ENCODE assay signal across 10 mouse cellular contexts in the genomic region with DNA sequence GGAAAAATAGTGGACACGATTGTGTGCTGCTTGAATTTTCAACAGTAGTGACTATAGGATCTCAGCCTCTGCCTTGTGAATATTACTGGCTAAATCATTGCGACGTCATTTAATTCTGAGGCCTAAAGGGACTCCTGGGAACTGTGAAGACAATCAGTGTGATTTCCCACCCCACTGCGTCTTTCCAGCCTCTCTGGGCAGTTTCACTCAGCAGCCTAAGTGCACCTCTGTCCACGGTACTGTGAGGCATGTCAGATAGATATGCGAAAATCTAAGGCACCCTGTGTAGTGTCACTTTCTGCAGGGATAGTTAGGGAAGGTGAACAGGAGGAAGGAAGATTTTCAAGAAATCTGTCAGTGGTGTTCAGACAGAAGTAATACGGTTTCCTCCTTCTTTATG. TPM values are rescaled to one million over a fixed set of nuclear protein-coding genes. Genes with fewer than 3 reads are reported as not detected.
A peak's percentile ranks its signal among the peaks of the same experiment; 100 is the strongest.
DNase-seq lines count a peak whose midpoint lies in the region; ATAC-seq and TF ChIP-seq lines count a peak whose summit lies in the region.
"Had no signal": no experiment of that assay in that cellular context is flagged by ENCODE, and none has a peak within 500 bp of the region (broad histone marks: within the 10 kb centered on the region; RNA-seq: fewer than 3 reads in every experiment).

No protein-coding gene starts in this region.

- no peak overlapping the region for H3K9ac ChIP-seq in forebrain, embryonic 13.5 days
- no peak overlapping the region for H3K9ac ChIP-seq in hindbrain, postnatal 0 days (replicated peaks; ENCODE audit: low read length)
- no peak overlapping the region for H3K9ac ChIP-seq in neural tube, embryonic 13.5 days

- peak overlapping the region; percentile 54; the same call in 1 of the 2 replicates for H3K27ac ChIP-seq in left cerebral cortex, adult 2 months
- H3K27ac ChIP-seq in forebrain, embryonic 13.5 days, result no peak overlapping the region
- H3K27ac ChIP-seq in hindbrain, postnatal 0 days, result peak overlapping the region; percentile 76
- H3K27ac ChIP-seq in neural tube, embryonic 13.5 days (replicated peaks), result no peak overlapping the region
- H3K27ac ChIP-seq in cerebellum, adult 2 months (ENCODE audit: insufficient read depth, low read length), result no peak overlapping the region

- no peak for ATAC-seq in forebrain, embryonic 13.5 days
- ATAC-seq in hindbrain, postnatal 0 days, result no peak
- no peak for ATAC-seq in neural tube, embryonic 13.5 days (ENCODE audit: low read depth)

- peaks cover 42% of the 10 kb centered on the region for H3K27me3 ChIP-seq in forebrain, embryonic 13.5 days
- H3K27me3 ChIP-seq in hindbrain, postnatal 0 days (ENCODE audit: insufficient read depth, low read length), result no peaks in the 10 kb centered on the region
- H3K27me3 ChIP-seq in neural tube, embryonic 13.5 days, result peaks cover 51% of the 10 kb centered on the region
- no peaks in the 10 kb centered on the region for H3K27me3 ChIP-seq in cerebellum, adult 2 months (ENCODE audit: control insufficient read depth, insufficient read depth, low read length)

- intact Hi-C loops in left cerebral cortex, adult 2 months (cut with DNase I), result no loop called here
- intact Hi-C loops in left cerebral cortex, postnatal 36 days (cut with DNase I), result no loop called here

- H3K4me1 ChIP-seq in forebrain, embryonic 13.5 days, result peaks cover 17% of the 10 kb centered on the region
- peaks cover 6% of the 10 kb centered on the region; the same call in 1 of the 2 replicates for H3K4me1 ChIP-seq in hindbrain, postnatal 0 days (ENCODE audit: insufficient read depth, low read length)
- peaks cover 34% of the 10 kb centered on the region for H3K4me1 ChIP-seq in neural tube, embryonic 13.5 days (replicated peaks)
- H3K4me1 ChIP-seq in cerebellum, adult 2 months (ENCODE audit: control insufficient read depth, insufficient read depth, low read length), result no peaks in the 10 kb centered on the region

- no peaks in the 10 kb centered on the region for H3K36me3 ChIP-seq in forebrain, embryonic 13.5 days (ENCODE audit: poor library complexity, severe bottlenecking)
- no peaks in the 10 kb centered on the region for H3K36me3 ChIP-seq in hindbrain, postnatal 0 days (ENCODE audit: insufficient read depth, low read length)
- no peaks in the 10 kb centered on the region for H3K36me3 ChIP-seq in neural tube, embryonic 13.5 days

- TF ChIP-seq POLR2A in cerebellum, adult 2 months (IDR thresholded peaks at IDR 0.05; ENCODE audit: borderline replicate concordance, insufficient read depth, low read length), result no peak

- 54% methylated on average over 7 of the region's 7 CpGs for WGBS in forebrain, embryonic 13.5 days
- WGBS in hindbrain, postnatal 0 days, result 40% methylated on average over 7 of the region's 7 CpGs
- 40% methylated on average over 7 of the region's 7 CpGs for WGBS in neural tube, embryonic 13.5 days
- 57% methylated on average over 7 of the region's 7 CpGs for WGBS in cerebellum, adult 2 months

- TF ChIP-seq CTCF in left cerebral cortex, adult 2 months (IDR thresholded peaks at IDR 0.05), result no peak
- TF ChIP-seq CTCF in hindbrain, postnatal 0 days (IDR thresholded peaks at IDR 0.05; ENCODE audit: low read depth), result no peak
- TF ChIP-seq CTCF in cerebellum, adult 2 months (IDR thresholded peaks at IDR 0.05; ENCODE audit: borderline replicate concordance, insufficient read depth, low read depth, low read length), result no peak

- peak overlapping the region; percentile 72 for H3K4me2 ChIP-seq in forebrain, embryonic 13.5 days
- peak overlapping the region; percentile 83 for H3K4me2 ChIP-seq in hindbrain, postnatal 0 days (ENCODE audit: low read depth, low read length)
- H3K4me2 ChIP-seq in neural tube, embryonic 13.5 days, result peak overlapping the region; percentile 91

- H3K4me3 ChIP-seq in left cerebral cortex, adult 2 months, result no peak overlapping the region
- peak overlapping the region; percentile 49; the same call in 1 of the 2 replicates for H3K4me3 ChIP-seq in forebrain, embryonic 13.5 days
- peak overlapping the region; percentile 63 for H3K4me3 ChIP-seq in hindbrain, postnatal 0 days (ENCODE audit: low read length)
- H3K4me3 ChIP-seq in neural tube, embryonic 13.5 days, result peak overlapping the region; percentile 64
- H3K4me3 ChIP-seq in cerebellum, adult 2 months (replicated peaks; ENCODE audit: insufficient read depth, low read depth, low read length), result no peak overlapping the region

- no peaks in the 10 kb centered on the region for H3K9me3 ChIP-seq in forebrain, embryonic 13.5 days (replicated peaks)
- H3K9me3 ChIP-seq in hindbrain, postnatal 0 days (ENCODE audit: low read length), result no peaks in the 10 kb centered on the region
- H3K9me3 ChIP-seq in neural tube, embryonic 13.5 days, result no peaks in the 10 kb centered on the region

- DNase-seq in left cerebral cortex, adult 2 months (ENCODE audit: extremely low spot score in 1 of 2, low spot score in 2 of 2), result no peak
- DNase-seq in left cerebral cortex, postnatal 36 days (ENCODE audit: low spot score in 2 of 2), result no peak
- DNase-seq in hindbrain, postnatal 0 days (ENCODE audit: low spot score), result no peak
- no peak for DNase-seq in cerebellum, adult 2 months
- DNase-seq in spleen, postnatal 14 days (ENCODE audit: low spot score in 2 of 2), result no peak
- DNase-seq: cerebellum, adult 11-12 months; kidney, adult 8-10 months had no signal

RNA-seq across cellular contexts. Expression of gene Gng4, which starts 0.6 kb away (rescaled TPM):
- total RNA-seq in left cerebral cortex, adult 2 months (2021), result 10 to 100 TPM; 39.3 to 45.2 TPM
- total RNA-seq in left cerebral cortex, postnatal 36 days (2021), result 10 to 100 TPM; 44.3 to 56.6 TPM
- 7.4 and 8.8 TPM in 2 replicates for polyA plus RNA-seq in forebrain, embryonic 13.5 days (2015; fragmentation: Nextera tagmentation; extraction: Ambion mirVana)
- 137 and 142 TPM in 2 replicates for total RNA-seq in hindbrain, postnatal 0 days (2014; rRNA removed)
- polyA plus RNA-seq in hindbrain, postnatal 0 days (2015; fragmentation: Nextera tagmentation; extraction: Ambion mirVana), result 97.5 and 115 TPM in 2 replicates
- 20.5 and 21.0 TPM in 2 replicates for polyA plus RNA-seq in neural tube, embryonic 13.5 days (2015; fragmentation: Nextera tagmentation; extraction: Ambion mirVana)
- polyA plus RNA-seq in cerebellum, adult 2 months (2012; rRNA removed), result 14.2 and 17.4 TPM in 2 replicates
- polyA plus RNA-seq: G1E had no signal

Comparison
In these comparisons a context has a peak if more than half of its experiments do, and no peak if none do; other contexts are left out.
1. H3K27ac ChIP-seq: peak in left cerebral cortex, adult 2 months (single experiment) and hindbrain, postnatal 0 days (single experiment); none in forebrain, embryonic 13.5 days (single experiment), neural tube, embryonic 13.5 days (single experiment) and cerebellum, adult 2 months (single experiment).
2. H3K4me3 ChIP-seq: peak in forebrain, embryonic 13.5 days (single experiment), hindbrain, postnatal 0 days (single experiment) and neural tube, embryonic 13.5 days (single experiment); none in left cerebral cortex, adult 2 months (single experiment) and cerebellum, adult 2 months (single experiment).
3. Peak in every context shown above with its lines, with median percentiles within 50 percentile points of each other: H3K4me2 ChIP-seq.